Mouse (Mus musculus) spleen, postnatal 14 days (tissue): Measurements from ENCODE around the gene Tubgcp2.

Source experiments
- DNase-seq, 2 experiments: peaks; one replicate each; pipeline ENCODE4 v3.0.0; 2021 to 2022; ENCODE audit warnings: low spot score in 2 of 2

Tubgcp2 gene

GRCm38 (mm10) chr7:140036281-140037170, at the start of gene Tubgcp2, which contains the start of gene Zfp511:
Tubgcp2 (minus strand) TSS chr7:140036669.
Zfp511 (plus strand) TSS chr7:140036391.
- DNase-seq, result peak; percentile 86 to 89

GRCm38 (mm10) chr7:140082242-140082678, 45.8 kb upstream of the Tubgcp2 start, which contains the start of gene Caly:
Caly (minus strand) TSS chr7:140082548.
- DNase-seq, result no peak

GRCm38 (mm10) chr7:140081408-140082241, 45.2 kb upstream of the Tubgcp2 start:
- no peak for DNase-seq

- DNase-seq, result no peak
These were observed 44.2 kb upstream of the Tubgcp2 start for GRCm38 (mm10) chr7:140080503-140081156.

- DNase-seq, result peak in 1 of 2 experiments; percentile 36
These were observed 42.2 kb upstream of the Tubgcp2 start for GRCm38 (mm10) chr7:140078711-140079110.

- DNase-seq, result no peak
These were observed 41.2 kb upstream of the Tubgcp2 start for GRCm38 (mm10) chr7:140077698-140078097.

GRCm38 (mm10) chr7:140070042-140070711, 33.7 kb upstream of the Tubgcp2 start:
- DNase-seq, result no peak

GRCm38 (mm10) chr7:140067397-140067796, 30.9 kb upstream of the Tubgcp2 start:
- DNase-seq, result no peak

GRCm38 (mm10) chr7:140063092-140063491, 26.6 kb upstream of the Tubgcp2 start:
- DNase-seq, result peak in 1 of 2 experiments; percentile 48

- DNase-seq, result no peak
These were observed 25.8 kb upstream of the Tubgcp2 start for GRCm38 (mm10) chr7:140062307-140062706.

GRCm38 (mm10) chr7:140061832-140062130, 25.3 kb upstream of the Tubgcp2 start:
- no peak for DNase-seq

- no peak for DNase-seq
These were observed 24.7 kb upstream of the Tubgcp2 start for GRCm38 (mm10) chr7:140060936-140061831.

- DNase-seq, result no peak
These were observed 23.1 kb upstream of the Tubgcp2 start for GRCm38 (mm10) chr7:140059601-140060000.

GRCm38 (mm10) chr7:140058528-140058927, 22.1 kb upstream of the Tubgcp2 start:
- no peak for DNase-seq

- no peak for DNase-seq
These were observed 21.2 kb upstream of the Tubgcp2 start for GRCm38 (mm10) chr7:140057413-140058407.

GRCm38 (mm10) chr7:140054124-140054523, 17.7 kb upstream of the Tubgcp2 start:
- DNase-seq, result no peak

- no peak for DNase-seq
These were observed 12.7 kb upstream of the Tubgcp2 start for GRCm38 (mm10) chr7:140049115-140049689.

GRCm38 (mm10) chr7:140048361-140049114, 12.1 kb upstream of the Tubgcp2 start, which contains the start of gene Msx3:
Msx3 (minus strand) TSS chr7:140049089.
- no peak for DNase-seq
